Mouse (Mus musculus): ENCODE results near the gene Rdh1. TPM values are rescaled to one million over a fixed set of nuclear protein-coding genes. Genes with fewer than 3 reads are reported as not detected.

Gene Rdh1
- total RNA-seq, 1 experiment from 2014 or later = 1.3 TPM

Other genes starting within 250 kb of the Rdh1 start
- gene Ndufa4l2, start 244.8 kb upstream of the Rdh1 start, total RNA-seq (2021) = 43.2 and 50.0 TPM in 2 replicates
- gene Shmt2, start 237.3 kb upstream of the Rdh1 start, total RNA-seq (2021) = 56.3 and 61.1 TPM in 2 replicates
- 8.3 and 10.0 TPM in 2 replicates for gene Nxph4, start 225.2 kb upstream of the Rdh1 start, total RNA-seq (2021)
- gene Lrp1, start 138.6 kb upstream of the Rdh1 start, total RNA-seq (2021) = 196 and 254 TPM in 2 replicates
- gene Stat6, start 116.7 kb upstream of the Rdh1 start, total RNA-seq (2021) = 117 and 121 TPM in 2 replicates
- gene Nemp1, start 92.8 kb upstream of the Rdh1 start, total RNA-seq (2021) = 9.6 and 13.7 TPM in 2 replicates
- 19.0 and 21.7 TPM in 2 replicates for gene Nab2, start 91.2 kb upstream of the Rdh1 start, total RNA-seq (2021)
- 0.33 and 1.1 TPM in 2 replicates for gene Myo1a, start 54.6 kb upstream of the Rdh1 start, total RNA-seq (2021)
- gene Tac2, start 35.2 kb upstream of the Rdh1 start, total RNA-seq (2021) = not detected in 2 replicates
- 12.3 and 13.5 TPM in 2 replicates for gene Zbtb39, start 20.2 kb upstream of the Rdh1 start, total RNA-seq (2021)
- 10.9 and 11.4 TPM in 2 replicates for gene Gpr182, start 8.0 kb upstream of the Rdh1 start, total RNA-seq (2021)
- 1.0 and 2.7 TPM in 2 replicates for gene Rdh16f1, start 66 bp downstream of the Rdh1 start, total RNA-seq (2021)
- gene Rdh9, start 16.7 kb downstream of the Rdh1 start, total RNA-seq (2021) = not detected in 2 replicates
- 0.12 and 0.52 TPM in 2 replicates for gene Rdh16, start 41.4 kb downstream of the Rdh1 start, total RNA-seq (2021)
- not detected in 2 replicates for gene Rdh19, start 90.2 kb downstream of the Rdh1 start, total RNA-seq (2021)
- gene Rdh16f2, start 106.8 kb downstream of the Rdh1 start, total RNA-seq (2021) = not detected in 2 replicates
- gene Rdh7, start 129.1 kb downstream of the Rdh1 start, total RNA-seq (2021) = 5.8 TPM in 1 of 2 replicates, not detected in the other
- gene Sdr9c7, start 138.8 kb downstream of the Rdh1 start, total RNA-seq (2021) = 0.82 and 2.6 TPM in 2 replicates
- 1.1 TPM in 1 of 2 replicates, not detected in the other for gene Hsd17b6, start 247.9 kb downstream of the Rdh1 start, total RNA-seq (2021)